Mouse (Mus musculus): ENCODE data around the gene Cnrip1. TPM values are rescaled to one million over a fixed set of nuclear protein-coding genes. Genes with fewer than 3 reads are reported as not detected.
A peak's percentile ranks its signal among the peaks of the same experiment; 100 is the strongest.
"Not testable (repeated sequence)": the region's sequence is repeated elsewhere in the genome, so short reads cannot be mapped to it uniquely, and the experiment has no call there.

Gene Cnrip1
- polyA plus RNA-seq, 1 experiment from 2014 or later, result 170 TPM

DNA sequence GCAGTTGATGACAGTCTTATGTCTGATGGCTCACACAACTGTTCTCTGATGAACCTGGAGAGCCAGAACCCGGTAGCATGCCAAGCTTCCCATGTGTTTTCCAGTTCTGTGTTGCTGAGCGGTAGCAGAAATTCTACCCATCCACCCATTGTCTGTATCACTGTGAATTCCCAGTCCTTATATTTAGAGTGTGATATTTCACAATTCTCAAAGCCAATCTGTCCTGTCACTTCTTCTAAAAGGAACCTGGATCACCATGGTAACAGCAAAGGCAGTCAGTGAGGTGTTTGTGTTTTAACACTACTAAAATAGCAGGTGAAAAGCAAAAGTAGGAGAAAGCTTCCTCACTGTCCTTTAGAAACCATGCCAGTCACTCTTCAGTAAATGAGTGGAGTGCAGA lies 5.6 kb upstream of the Cnrip1 start:
- Histone ChIP-seq H3K4me2 (no peak overlapping the region), H3K4me1 (0 out of 2 replicates have a peak, but pooled peaks cover under 1% of the 10 kb centered on the region), H3K4me3 (no peak overlapping the region), H3K27me3 (replicated peaks) (no peaks in the 10 kb centered on the region), H3K9ac (no peak overlapping the region), H3K36me3 (replicated peaks) (no peaks in the 10 kb centered on the region), H3K9me3 (no peaks in the 10 kb centered on the region), H3K27ac (no peak overlapping the region)
- 90% methylated on average over 2 of the region's 2 CpGs for WGBS
- ATAC-seq (replicated peaks), result no peak

- peak overlapping the region; percentile 57 for H3K4me2 ChIP-seq
- peak overlapping the region; percentile 96 for H3K27ac ChIP-seq
- peaks cover 25% of the 10 kb centered on the region for H3K4me1 ChIP-seq
- H3K4me3 ChIP-seq, result peak overlapping the region; percentile 80
- H3K27me3 ChIP-seq (replicated peaks), result no peaks in the 10 kb centered on the region
- peak; percentile 37 for ATAC-seq (replicated peaks)
- H3K9me3 ChIP-seq, result no peaks in the 10 kb centered on the region
- 5% methylated on average over 6 of the region's 6 CpGs for WGBS
- H3K9ac ChIP-seq, result peak overlapping the region; percentile 95
- H3K36me3 ChIP-seq (replicated peaks), result peaks cover 3% of the 10 kb centered on the region; the same call in 1 of the 2 replicates
Observed at GRCm38 (mm10) chr11:17052476-17053049, 1.2 kb downstream of the Cnrip1 start.

GRCm38 (mm10) chr11:17069360-17069759 lies 18.0 kb downstream of the Cnrip1 start:
- 96% methylated on average over 2 of the region's 2 CpGs for WGBS
- not testable (repeated sequence) for H3K9me3 ChIP-seq; H3K27me3 ChIP-seq (replicated peaks); ATAC-seq (replicated peaks); H3K9ac ChIP-seq; H3K36me3 ChIP-seq (replicated peaks); H3K27ac ChIP-seq; H3K4me1 ChIP-seq; H3K4me3 ChIP-seq; H3K4me2 ChIP-seq

DNA sequence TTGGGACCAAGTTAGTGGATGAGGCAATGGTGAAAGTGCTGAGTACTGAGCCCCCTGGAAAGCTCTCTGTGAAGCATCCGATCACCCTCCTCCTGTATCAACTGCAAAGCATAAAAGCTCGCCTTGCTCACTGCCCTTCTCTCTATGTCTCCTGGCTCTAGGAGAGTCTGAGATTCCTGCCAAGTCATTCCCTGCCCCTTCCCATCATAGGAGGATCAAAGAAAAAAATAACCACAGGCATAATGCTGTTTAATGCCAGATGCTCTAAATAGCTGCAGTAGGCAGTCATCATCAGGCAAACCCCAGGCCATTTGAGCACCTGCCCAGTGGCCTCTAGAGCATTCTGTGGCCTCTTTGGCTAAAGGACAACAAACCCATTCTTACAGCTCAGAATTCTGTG lies 24.3 kb downstream of the Cnrip1 start:
- Histone ChIP-seq H3K4me3 (no peak overlapping the region), H3K27me3 (replicated peaks) (no peaks in the 10 kb centered on the region), H3K9me3 (no peaks in the 10 kb centered on the region), H3K9ac (no peak overlapping the region), H3K27ac (no peak overlapping the region), H3K4me1 (no peaks in the 10 kb centered on the region), H3K4me2 (no peak overlapping the region), H3K36me3 (replicated peaks) (peaks cover 8% of the 10 kb centered on the region; the same call in 1 of the 2 replicates)
- WGBS, result 85% methylated on average over 2 of the region's 2 CpGs
- ATAC-seq (replicated peaks), result no peak

DNA sequence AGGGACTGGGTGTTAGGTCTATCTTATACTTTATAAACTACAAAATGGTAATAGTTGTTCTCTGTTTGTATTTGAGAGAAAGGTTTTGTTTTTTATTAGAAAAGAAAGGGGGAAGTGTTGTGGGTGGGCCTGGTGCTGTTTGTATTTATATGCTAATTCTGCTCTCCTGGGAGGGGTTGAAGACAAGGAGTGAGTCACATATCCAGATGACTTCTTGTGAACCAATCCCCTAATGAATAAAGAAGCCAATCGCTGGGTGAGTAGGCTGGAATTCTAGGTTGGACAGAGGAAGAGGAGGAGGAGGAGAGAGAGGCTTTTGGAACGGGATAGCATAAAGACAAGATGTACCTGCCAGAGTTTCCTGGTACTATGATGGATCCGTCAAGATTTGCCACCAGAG lies 30.7 kb downstream of the Cnrip1 start:
- Histone ChIP-seq H3K4me2 (no peak overlapping the region), H3K9ac (no peak overlapping the region), H3K36me3 (replicated peaks) (peaks cover 6% of the 10 kb centered on the region; the same call in 1 of the 2 replicates), H3K27ac (no peak overlapping the region), H3K4me3 (no peak overlapping the region), H3K4me1 (no peaks in the 10 kb centered on the region), H3K9me3 (no peaks in the 10 kb centered on the region), H3K27me3 (replicated peaks) (no peaks in the 10 kb centered on the region)
- no peak for ATAC-seq (replicated peaks)
- WGBS, result 58% methylated on average over 3 of the region's 3 CpGs

DNA sequence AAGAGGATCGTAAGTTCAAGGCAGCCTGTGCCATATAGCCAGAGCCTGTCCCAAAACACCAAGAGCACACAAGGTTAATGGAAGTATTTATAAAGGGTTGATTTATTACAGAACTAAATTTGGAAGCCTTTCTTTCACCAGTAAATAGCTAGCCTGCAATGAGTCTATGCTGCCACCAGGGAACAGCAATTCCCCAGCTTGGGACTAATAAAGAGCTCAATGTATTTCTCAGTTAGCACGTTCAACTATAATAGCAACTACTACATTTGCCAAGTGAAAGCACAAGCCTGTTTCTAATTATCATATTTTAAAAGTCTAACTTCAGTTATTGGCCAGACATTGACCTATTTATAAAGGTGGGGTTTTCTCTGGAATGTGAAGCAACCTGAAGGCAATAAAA lies 31.6 kb downstream of the Cnrip1 start:
- H3K9ac ChIP-seq, result no peak overlapping the region
- H3K36me3 ChIP-seq (replicated peaks), result peaks cover 6% of the 10 kb centered on the region; the same call in 1 of the 2 replicates
- WGBS, result 55% methylated on average over 2 of the region's 2 CpGs
- peak; percentile 70 for ATAC-seq (replicated peaks)
- no peaks in the 10 kb centered on the region for H3K4me1 ChIP-seq
- no peak overlapping the region for H3K4me2 ChIP-seq
- no peaks in the 10 kb centered on the region for H3K9me3 ChIP-seq
- H3K27me3 ChIP-seq (replicated peaks), result no peaks in the 10 kb centered on the region
- no peak overlapping the region for H3K4me3 ChIP-seq
- H3K27ac ChIP-seq, result no peak overlapping the region

DNA sequence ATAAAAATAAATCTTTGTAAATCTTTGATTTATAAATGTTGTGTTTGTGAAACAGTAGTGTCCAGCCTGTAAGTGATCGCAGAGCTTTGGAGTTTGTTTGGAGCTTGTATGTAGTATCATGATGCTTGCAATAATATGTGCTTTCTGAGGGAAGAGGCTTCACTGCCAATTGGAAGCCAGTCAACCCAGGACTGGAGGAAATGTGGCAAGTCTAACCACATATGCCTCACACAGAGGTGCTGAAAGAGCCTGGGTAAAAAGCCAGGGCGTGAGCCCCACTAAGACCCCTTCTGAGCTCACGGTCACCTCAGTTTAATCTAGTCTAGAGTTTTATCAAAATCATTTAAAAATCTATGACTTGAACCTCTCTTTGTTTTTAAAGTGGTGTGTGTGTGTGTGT lies 32.1 kb downstream of the Cnrip1 start:
- H3K4me3 ChIP-seq, result no peak overlapping the region
- H3K4me1 ChIP-seq, result no peaks in the 10 kb centered on the region
- ATAC-seq (replicated peaks), result no peak
- H3K9ac ChIP-seq, result no peak overlapping the region
- no peaks in the 10 kb centered on the region for H3K9me3 ChIP-seq
- H3K27ac ChIP-seq, result no peak overlapping the region
- 98% methylated on average over 3 of the region's 3 CpGs for WGBS
- H3K27me3 ChIP-seq (replicated peaks), result no peaks in the 10 kb centered on the region
- peaks cover 2% of the 10 kb centered on the region; the same call in 1 of the 2 replicates for H3K36me3 ChIP-seq (replicated peaks)
- no peak overlapping the region for H3K4me2 ChIP-seq

- Histone ChIP-seq H3K4me2 (no peak overlapping the region), H3K4me1 (no peaks in the 10 kb centered on the region), H3K9me3 (no peaks in the 10 kb centered on the region), H3K9ac (no peak overlapping the region), H3K36me3 (replicated peaks) (no peaks in the 10 kb centered on the region; the same call in 1 of the 2 replicates), H3K4me3 (no peak overlapping the region), H3K27me3 (replicated peaks) (no peaks in the 10 kb centered on the region), H3K27ac (no peak overlapping the region)
- ATAC-seq (replicated peaks), result no peak
- 88% methylated on average over 1 of the region's 1 CpGs for WGBS
Observed at GRCm38 (mm10) chr11:17083866-17084265, 32.5 kb downstream of the Cnrip1 start.

DNA sequence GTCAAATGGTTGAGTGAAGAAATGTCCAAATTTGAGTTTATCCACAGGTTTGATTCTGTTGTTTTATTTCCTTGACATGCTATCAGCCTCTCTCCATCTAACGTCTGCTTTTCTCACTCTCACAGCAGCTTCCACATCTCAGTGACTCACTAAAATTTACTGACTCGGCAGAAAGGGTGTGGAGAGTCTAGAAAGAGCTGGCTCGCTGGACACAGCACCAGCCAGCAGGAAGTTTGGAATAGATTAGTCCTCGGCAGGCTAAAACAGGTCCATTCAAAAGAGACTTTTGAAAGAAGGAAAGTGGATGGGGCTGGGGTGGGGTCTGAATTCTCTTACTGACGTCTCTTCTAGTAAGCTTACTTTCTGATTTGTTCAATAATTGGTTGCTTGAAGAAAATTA lies 34.7 kb downstream of the Cnrip1 start:
- peak; percentile 54; the same call in 1 of the 2 replicates for ATAC-seq (replicated peaks)
- Histone ChIP-seq H3K27me3 (replicated peaks) (no peaks in the 10 kb centered on the region), H3K27ac (no peak overlapping the region), H3K9me3 (no peaks in the 10 kb centered on the region), H3K4me3 (no peak overlapping the region), H3K9ac (no peak overlapping the region), H3K36me3 (replicated peaks) (no peaks in the 10 kb centered on the region), H3K4me1 (no peaks in the 10 kb centered on the region), H3K4me2 (no peak overlapping the region)
- 18% methylated on average over 5 of the region's 5 CpGs for WGBS

GRCm38 (mm10) chr11:17106936-17107335 lies 55.5 kb downstream of the Cnrip1 start:
- Histone ChIP-seq H3K4me1 (no peaks in the 10 kb centered on the region), H3K9ac (no peak overlapping the region), H3K4me3 (no peak overlapping the region), H3K27me3 (replicated peaks) (no peaks in the 10 kb centered on the region), H3K4me2 (no peak overlapping the region), H3K27ac (no peak overlapping the region), H3K9me3 (no peaks in the 10 kb centered on the region), H3K36me3 (replicated peaks) (no peaks in the 10 kb centered on the region)
- no peak for ATAC-seq (replicated peaks)
- WGBS, result 90% methylated on average over 5 of the region's 5 CpGs

GRCm38 (mm10) chr11:17107359-17107758 lies 56.0 kb downstream of the Cnrip1 start:
- no peaks in the 10 kb centered on the region for H3K27me3 ChIP-seq (replicated peaks)
- ATAC-seq (replicated peaks), result no peak
- no peaks in the 10 kb centered on the region for H3K4me1 ChIP-seq
- H3K36me3 ChIP-seq (replicated peaks), result no peaks in the 10 kb centered on the region
- no peak overlapping the region for H3K9ac ChIP-seq
- H3K27ac ChIP-seq, result no peak overlapping the region
- no peaks in the 10 kb centered on the region for H3K9me3 ChIP-seq
- no peak overlapping the region for H3K4me2 ChIP-seq
- 77% methylated on average over 6 of the region's 6 CpGs for WGBS
- no peak overlapping the region for H3K4me3 ChIP-seq

GRCm38 (mm10) chr11:17112419-17113090 lies 61.2 kb downstream of the Cnrip1 start:
- 74% methylated on average over 1 of the region's 1 CpGs for WGBS
- Histone ChIP-seq H3K36me3 (replicated peaks) (no peaks in the 10 kb centered on the region), H3K27ac (no peak overlapping the region), H3K4me2 (no peak overlapping the region), H3K9ac (no peak overlapping the region), H3K27me3 (replicated peaks) (no peaks in the 10 kb centered on the region), H3K4me1 (no peaks in the 10 kb centered on the region), H3K9me3 (no peaks in the 10 kb centered on the region), H3K4me3 (no peak overlapping the region)
- ATAC-seq (replicated peaks), result no peak

GRCm38 (mm10) chr11:17126418-17126817 lies 75.0 kb downstream of the Cnrip1 start:
- H3K4me3 ChIP-seq, result no peak overlapping the region
- no peak for ATAC-seq (replicated peaks)
- no peak overlapping the region for H3K4me2 ChIP-seq
- H3K9me3 ChIP-seq, result no peaks in the 10 kb centered on the region
- no peak overlapping the region for H3K27ac ChIP-seq
- H3K9ac ChIP-seq, result no peak overlapping the region
- H3K36me3 ChIP-seq (replicated peaks), result no peaks in the 10 kb centered on the region
- H3K27me3 ChIP-seq (replicated peaks), result no peaks in the 10 kb centered on the region
- H3K4me1 ChIP-seq, result no peaks in the 10 kb centered on the region
- 80% methylated on average over 2 of the region's 2 CpGs for WGBS

Data from midbrain, embryonic 15.5 days (tissue).